Mouse (Mus musculus) cerebellum, postnatal 25 days (tissue): Measurements from ENCODE around the gene Asap3.

Experiments
- DNase-seq, 2 experiments: peaks; one replicate each; pipeline ENCODE4 v3.0.0; 2021; ENCODE audit warnings: mixed read lengths in 2 of 2

The Asap3 gene

GRCm38 (mm10) chr4:136224677-136225460 lies 18.7 kb downstream of the Asap3 start:
- DNase-seq: no peak

GRCm38 (mm10) chr4:136227408-136227807 lies 21.2 kb downstream of the Asap3 start:
- no peak for DNase-seq

GRCm38 (mm10) chr4:136228640-136229039 lies 22.5 kb downstream of the Asap3 start:
- DNase-seq: no peak

- no peak for DNase-seq
Measured at GRCm38 (mm10) chr4:136238669-136239068, 32.5 kb downstream of the Asap3 start.

- no peak for DNase-seq
Measured at GRCm38 (mm10) chr4:136239111-136239510, 32.9 kb downstream of the Asap3 start.

- peak; percentile 87 to 92 for DNase-seq
Measured at GRCm38 (mm10) chr4:136239622-136240021, 33.5 kb downstream of the Asap3 start.

- DNase-seq: peak; percentile 24 to 35
Measured at GRCm38 (mm10) chr4:136240123-136240522, 34.0 kb downstream of the Asap3 start.

GRCm38 (mm10) chr4:136240955-136241354 lies 34.8 kb downstream of the Asap3 start:
- no peak for DNase-seq

GRCm38 (mm10) chr4:136242065-136242703 lies 36.0 kb downstream of the Asap3 start:
- DNase-seq: peak in 1 of 2 experiments; percentile 48

- no peak for DNase-seq
Measured at GRCm38 (mm10) chr4:136242728-136243127, 36.6 kb downstream of the Asap3 start.

GRCm38 (mm10) chr4:136244208-136244607 lies 38.0 kb downstream of the Asap3 start:
- DNase-seq: no peak

GRCm38 (mm10) chr4:136245681-136246080 lies 39.5 kb downstream of the Asap3 start:
- DNase-seq: no peak

- no peak for DNase-seq
Measured at GRCm38 (mm10) chr4:136246568-136246969, 40.4 kb downstream of the Asap3 start.

GRCm38 (mm10) chr4:136247386-136247728 lies 41.2 kb downstream of the Asap3 start:
- no peak for DNase-seq

GRCm38 (mm10) chr4:136247729-136248463 lies 41.7 kb downstream of the Asap3 start, which contains the start of gene Tcea3:
Gene Tcea3, plus strand, starts transcription at chr4:136247729.
- DNase-seq: peak in 1 of 2 experiments; percentile 35

GRCm38 (mm10) chr4:136248464-136249331 lies 42.5 kb downstream of the Asap3 start:
- no peak for DNase-seq

GRCm38 (mm10) chr4:136249332-136249647 lies 43.1 kb downstream of the Asap3 start:
- DNase-seq: no peak

GRCm38 (mm10) chr4:136249780-136250179 lies 43.6 kb downstream of the Asap3 start:
- no peak for DNase-seq

GRCm38 (mm10) chr4:136255919-136256318 lies 49.8 kb downstream of the Asap3 start:
- no peak for DNase-seq

- no peak for DNase-seq
Measured at GRCm38 (mm10) chr4:136256696-136257095, 50.5 kb downstream of the Asap3 start.

GRCm38 (mm10) chr4:136259916-136260315 lies 53.8 kb downstream of the Asap3 start:
- no peak for DNase-seq

- DNase-seq: peak; percentile 84 to 91
Measured at GRCm38 (mm10) chr4:136260491-136261180, 54.5 kb downstream of the Asap3 start.
